Mouse (Mus musculus) limb, embryonic 14.5 days (tissue): Measurements from ENCODE around the gene Adipor2. TPM values are rescaled to one million over a fixed set of nuclear protein-coding genes. Genes with fewer than 3 reads are reported as not detected.

Source experiments
- ATAC-seq: fragments of 200-750 bp; cut with Nextera tagmentation; 2 replicates; pipeline ENCODE4 v1.8.0; 2017; ENCODE audit warnings: low read depth, moderate number of reproducible peaks, moderate TSS enrichment; ENCODE audit not compliant: low FRiP score
- DNase-seq: peaks from one replicate; pipeline ENCODE4 v3.0.0-alpha.2; 2015; ENCODE audit warnings: low spot score
- H3K27ac ChIP-seq: fragments of 300-500 bp; sonication (generic); replicated peaks from 2 replicates; pipeline ENCODE4 v1.5.1; 2014; ENCODE audit warnings: low read depth, mild to moderate bottlenecking, low read length, moderate library complexity, mixed read lengths
- H3K27me3 ChIP-seq: fragments of 300-500 bp; sonication (generic); 2 replicates; pipeline ENCODE4 v1.6.1; 2014; ENCODE audit warnings: low read length, mixed read lengths; ENCODE audit not compliant: control insufficient read depth, insufficient read depth
- H3K36me3 ChIP-seq: fragments of 300-500 bp; sonication (generic); 2 replicates; pipeline ENCODE4 v1.6.1; 2014; ENCODE audit warnings: mild to moderate bottlenecking, low read length, moderate library complexity, mixed read lengths; ENCODE audit not compliant: control insufficient read depth, insufficient read depth
- H3K4me1 ChIP-seq: fragments of 300-500 bp; sonication (generic); 2 replicates; pipeline ENCODE4 v1.6.1; 2014; ENCODE audit warnings: antibody characterized with exemption, low read length, mixed read lengths; ENCODE audit not compliant: control insufficient read depth, insufficient read depth
- H3K4me2 ChIP-seq: fragments of 300-500 bp; sonication (generic); replicated peaks from 2 replicates; pipeline ENCODE4 v1.6.1; 2014; ENCODE audit warnings: low read depth, mild to moderate bottlenecking, low read length, moderate library complexity; ENCODE audit not compliant: severe bottlenecking
- H3K4me3 ChIP-seq: fragments of 300-500 bp; sonication (generic); replicated peaks from 2 replicates; pipeline ENCODE4 v1.5.1; 2014; ENCODE audit warnings: low read length
- H3K9ac ChIP-seq: fragments of 300-500 bp; sonication (generic); 2 replicates; pipeline ENCODE4 v1.6.1; 2014; ENCODE audit warnings: mild to moderate bottlenecking, low read depth, low read length, moderate library complexity; ENCODE audit not compliant: severe bottlenecking
- H3K9me3 ChIP-seq: fragments of 300-500 bp; sonication (generic); 2 replicates; pipeline ENCODE4 v1.6.1; 2016; ENCODE audit warnings: low read length; ENCODE audit not compliant: control insufficient read depth
- POLR2A ChIP-seq: fragments of 200-500 bp; IDR thresholded peaks from 2 replicates; pipeline ENCODE4 v1.8.0; 2012; ENCODE audit warnings: inconsistent platforms, mild to moderate bottlenecking, moderate library complexity, borderline replicate concordance; ENCODE audit not compliant: insufficient read depth, insufficient read length; ENCODE audit errors: extremely low read depth
- WGBS: fragments of 180-500 bp; shearing (Covaris S2); extraction: QIAGEN DNeasy Blood & Tissue Kit; methylation state at CpG from one replicate; pipeline ENCODE4 v1.1.7; 2014; 5-methylcytosine and 5-hydroxymethylcytosine counted together
- polyA plus RNA-seq, 2 experiments: library from polyadenylated mRNA; depleted of rRNA in 1 of 2; stranded (reverse) in 1 of 2; unstranded in 1 of 2; fragments of >200 nt; fragmentation: Nextera tagmentation in 1 of 2; extraction: Ambion mirVana in 1 of 2; gene quantifications; 2 replicates each; pipeline versions ENCODE4 v1.2.1 to v1.2.3; 2012 to 2014

Adipor2 gene
- polyA plus RNA-seq, 2 experiments, result 28.1 to 35.5 TPM

DNA sequence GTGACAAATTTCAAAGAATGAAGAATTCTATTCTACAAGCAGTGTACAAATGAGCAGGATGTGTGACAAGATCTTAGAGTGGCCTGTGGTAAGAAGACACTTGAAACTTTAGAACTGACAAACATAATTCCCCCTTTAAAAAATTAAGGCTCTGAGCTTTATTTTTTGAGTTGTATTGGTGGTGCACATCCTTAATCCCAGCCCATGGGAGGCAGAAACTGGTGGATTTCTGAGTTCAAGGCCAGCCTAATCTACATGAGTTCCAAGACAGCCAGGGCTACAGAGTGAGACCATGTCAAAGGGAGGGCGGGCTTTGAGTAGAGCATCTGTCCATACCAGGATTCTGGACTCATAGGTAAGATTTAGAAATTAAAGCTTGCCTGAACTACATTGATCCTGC lies 30.7 kb downstream of the Adipor2 start:
- Histone ChIP-seq H3K4me2 (peak overlapping the region; percentile 68; the same call in 1 of the 2 replicates), H3K4me3 (no peak overlapping the region)
- no peak for TF ChIP-seq POLR2A

GRCm38 (mm10) chr6:119386421-119386820 lies 31.1 kb downstream of the Adipor2 start:
- Histone ChIP-seq H3K4me2 (no peak overlapping the region), H3K9me3 (no peaks in the 10 kb centered on the region), H3K4me1 (peaks cover 11% of the 10 kb centered on the region), H3K9ac (no peak overlapping the region), H3K27me3 (no peaks in the 10 kb centered on the region), H3K27ac (no peak overlapping the region), H3K4me3 (no peak overlapping the region), H3K36me3 (0 out of 2 replicates have a peak, but pooled peaks cover 6% of the 10 kb centered on the region)
- WGBS, result 84% methylated on average over 4 of the region's 4 CpGs
- DNase-seq (no peak), ATAC-seq (no peak)
- no peak for TF ChIP-seq POLR2A

More for the DNA sequence above, 30.7 kb downstream of the Adipor2 start:
- Histone ChIP-seq H3K27ac (no peak overlapping the region), H3K9ac (0 out of 2 replicates have a peak overlapping the region, but pooled peaks have one; percentile 93), H3K27me3 (no peaks in the 10 kb centered on the region), H3K36me3 (0 out of 2 replicates have a peak, but pooled peaks cover 6% of the 10 kb centered on the region), H3K9me3 (no peaks in the 10 kb centered on the region), H3K4me1 (peaks cover 11% of the 10 kb centered on the region)
- ATAC-seq (no peak), DNase-seq (no peak)
- 87% methylated on average over 1 of the region's 1 CpGs for WGBS

GRCm38 (mm10) chr6:119385668-119386067 lies 31.8 kb downstream of the Adipor2 start:
- H3K9ac ChIP-seq, result no peak overlapping the region
- no peak overlapping the region for H3K4me2 ChIP-seq
- H3K27me3 ChIP-seq, result no peaks in the 10 kb centered on the region
- no peak for ATAC-seq
- TF ChIP-seq POLR2A, result no peak
- 100% methylated on average over 1 of the region's 1 CpGs for WGBS
- H3K36me3 ChIP-seq, result 0 out of 2 replicates have a peak, but pooled peaks cover 6% of the 10 kb centered on the region
- peaks cover 11% of the 10 kb centered on the region for H3K4me1 ChIP-seq
- no peaks in the 10 kb centered on the region for H3K9me3 ChIP-seq
- H3K27ac ChIP-seq, result no peak overlapping the region
- H3K4me3 ChIP-seq, result no peak overlapping the region
- DNase-seq, result no peak

- no peaks in the 10 kb centered on the region for H3K9me3 ChIP-seq
- H3K27me3 ChIP-seq, result no peaks in the 10 kb centered on the region
- H3K9ac ChIP-seq, result no peak overlapping the region
- no peaks in the 10 kb centered on the region for H3K4me1 ChIP-seq
- no peak for ATAC-seq
- 87% methylated on average over 1 of the region's 1 CpGs for WGBS
- TF ChIP-seq POLR2A, result no peak
- H3K4me3 ChIP-seq, result no peak overlapping the region
- no peak overlapping the region for H3K4me2 ChIP-seq
- H3K27ac ChIP-seq, result no peak overlapping the region
- peaks cover 6% of the 10 kb centered on the region; the same call in 1 of the 2 replicates for H3K36me3 ChIP-seq
- DNase-seq, result no peak
Observed at GRCm38 (mm10) chr6:119378631-119379030, 38.9 kb downstream of the Adipor2 start.

DNA sequence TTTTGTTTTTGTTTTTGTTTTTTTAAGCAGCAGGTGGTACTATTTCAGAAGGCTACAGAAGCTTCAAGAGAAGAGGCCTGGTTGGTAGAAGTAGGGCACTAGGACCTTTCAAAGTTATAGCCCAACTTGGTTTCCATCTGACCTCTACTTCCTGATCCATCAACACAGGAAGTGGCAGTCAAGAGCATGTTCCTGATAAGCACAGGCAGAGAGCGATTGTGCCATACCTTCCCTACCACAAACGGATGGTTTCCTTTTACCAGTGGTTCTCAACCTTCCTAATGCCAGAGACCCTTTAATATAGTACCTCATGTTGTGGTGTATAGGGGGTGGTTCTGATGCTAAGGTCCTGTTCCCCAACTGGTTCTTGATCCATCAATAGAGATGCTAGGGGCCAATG lies 39.9 kb downstream of the Adipor2 start:
- Histone ChIP-seq H3K36me3 (peaks cover 6% of the 10 kb centered on the region; the same call in 1 of the 2 replicates), H3K4me3 (no peak overlapping the region), H3K27me3 (no peaks in the 10 kb centered on the region), H3K9ac (no peak overlapping the region), H3K4me1 (no peaks in the 10 kb centered on the region), H3K27ac (no peak overlapping the region), H3K9me3 (no peaks in the 10 kb centered on the region), H3K4me2 (no peak overlapping the region)
- no peak for DNase-seq
- TF ChIP-seq POLR2A, result no peak
- WGBS, result 64% methylated on average over 2 of the region's 2 CpGs
- no peak for ATAC-seq
